Mouse (Mus musculus) urinary bladder, postnatal 0 days (tissue): ENCODE measurements around the gene Smarcd3. TPM values are rescaled to one million over a fixed set of nuclear protein-coding genes. Genes with fewer than 3 reads are reported as not detected.

Experiments used
- microRNA counts: library from miRNA; unstranded; fragments of <30 nt; microRNA quantifications from one replicate; lab custom pipeline; 2016
- microRNA-seq: library from miRNA; unstranded; fragments of <30 nt; microRNA quantifications from one replicate; pipeline ENCODE4, GENCODE M21; 2016
- polyA plus RNA-seq: library from polyadenylated mRNA; unstranded; fragments of >200 nt; fragmentation: Nextera tagmentation; extraction: Ambion mirVana; gene quantifications from 2 replicates; pipeline ENCODE4 v1.2.1, GENCODE M21; 2015

Gene Smarcd3
- 30.0 and 39.1 TPM in 2 replicates for polyA plus RNA-seq

DNA sequence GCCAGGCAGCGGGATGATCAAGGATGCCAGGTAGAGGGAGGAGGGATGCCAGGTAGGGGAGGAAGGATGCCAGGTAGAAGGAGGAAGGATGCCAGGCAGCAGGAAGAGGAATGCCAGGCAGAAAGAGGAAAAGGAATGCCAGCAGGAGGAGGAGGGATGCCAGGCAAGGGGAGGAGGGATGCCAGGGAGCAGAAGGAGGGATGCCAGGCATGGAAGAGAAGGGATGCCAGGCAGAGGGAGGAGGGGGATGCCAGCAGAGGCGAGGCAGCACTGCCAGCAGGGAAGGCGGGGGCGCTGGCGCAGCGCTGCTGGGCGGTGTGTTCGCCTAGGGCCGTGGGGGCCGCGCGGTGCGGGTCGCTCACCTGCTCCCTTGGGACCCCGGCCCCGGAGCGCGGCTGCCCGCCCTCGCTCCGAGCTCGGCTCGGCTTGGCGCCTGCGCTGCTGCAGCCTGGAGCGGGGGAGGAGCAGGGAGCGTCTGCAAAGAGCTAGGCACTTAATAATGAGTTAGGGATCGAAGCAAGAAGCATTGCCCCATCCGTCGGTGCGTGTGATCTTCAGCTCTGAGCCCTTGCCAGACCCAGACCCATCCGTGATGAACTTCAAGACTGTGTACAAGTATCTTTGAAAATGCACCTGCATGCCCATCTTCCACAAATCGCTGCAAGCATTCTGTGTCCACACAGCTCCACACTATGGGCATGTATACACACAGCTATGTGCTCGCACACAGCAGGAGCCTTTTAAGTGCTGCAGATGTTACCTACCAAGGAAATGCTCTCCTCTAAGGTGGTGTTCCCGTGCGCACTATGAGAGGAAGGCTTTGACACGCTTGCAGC is at the start of gene Smarcd3:
Gene Smarcd3 (minus strand): TSS at position 426 of the 836 bp plus-strand sequence.

DNA sequence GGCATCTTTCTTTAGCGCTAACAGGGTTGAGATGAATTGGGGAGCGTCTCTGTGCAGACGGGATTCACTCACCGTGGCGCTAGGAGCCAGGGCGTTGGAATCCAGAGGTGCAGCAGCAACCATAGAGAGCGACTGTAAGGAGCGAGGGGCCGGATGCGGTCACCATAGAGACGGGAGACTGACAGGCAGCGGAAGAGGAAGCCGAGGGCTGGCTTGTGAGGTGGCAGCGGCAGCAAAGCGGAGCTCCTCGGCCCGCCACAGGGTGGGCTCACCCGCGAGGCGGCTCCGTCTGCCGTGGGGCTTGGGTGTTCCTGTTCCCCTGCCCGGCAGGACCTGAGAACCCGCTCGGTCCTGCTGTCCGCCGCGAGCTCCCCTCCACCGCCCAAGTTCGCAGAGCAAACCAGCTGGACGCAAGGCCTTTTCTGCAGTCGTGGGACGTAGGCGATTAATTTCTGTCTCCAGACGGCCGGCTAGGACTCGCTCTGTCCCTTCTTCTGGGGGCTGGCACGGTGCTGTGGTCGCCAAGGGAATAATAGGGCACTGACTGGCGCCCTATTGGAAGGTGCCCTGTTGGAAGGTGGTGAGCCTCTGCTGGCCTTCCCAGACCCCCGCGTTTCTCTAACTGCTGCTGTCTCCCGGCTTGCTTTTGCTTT is 37.5 kb downstream of the Smarcd3 start, which contains the start of gene Chpf2:
Gene Chpf2 (plus strand): TSS at position 195 of the 653 bp plus-strand sequence.

DNA sequence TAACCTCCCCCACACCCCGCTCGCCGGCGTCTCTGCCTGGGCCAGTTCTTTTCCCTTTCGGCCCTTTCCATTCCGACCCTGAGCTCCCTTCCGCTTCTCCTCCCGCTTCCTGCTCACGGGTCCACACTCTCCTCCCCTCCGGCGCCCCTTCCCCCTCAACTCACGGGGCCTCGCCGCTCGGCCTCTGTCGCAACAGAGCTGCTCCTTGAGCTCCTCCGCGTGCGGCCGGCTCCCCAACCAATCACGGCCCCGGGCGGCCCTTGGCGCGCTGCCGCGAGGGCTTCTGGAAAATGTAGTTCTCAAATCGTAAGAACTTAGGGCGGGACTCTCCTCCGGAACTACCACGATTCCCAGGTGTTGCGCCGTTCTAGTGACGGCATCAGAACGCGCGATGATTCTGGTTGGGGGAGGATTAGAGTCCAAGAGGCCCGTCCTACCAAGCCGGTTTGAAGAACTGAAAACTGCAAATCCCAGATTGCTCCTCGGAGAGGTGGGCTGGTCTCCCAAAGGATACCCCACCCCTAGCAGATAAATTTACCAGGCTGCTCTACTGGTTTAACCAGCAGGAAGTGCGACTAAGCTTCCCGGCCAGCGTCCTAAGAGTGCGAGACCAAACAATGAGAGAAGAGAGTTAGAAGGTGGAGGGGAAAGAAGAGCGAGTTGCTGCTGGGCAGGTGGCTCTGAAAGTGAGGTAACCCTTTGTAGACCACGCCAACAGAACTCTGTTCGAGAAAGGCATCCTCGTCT is 46.9 kb downstream of the Smarcd3 start, which contains the start of gene Abcf2:
Gene Abcf2 (minus strand): TSS at position 285 of the 747 bp plus-strand sequence.

DNA sequence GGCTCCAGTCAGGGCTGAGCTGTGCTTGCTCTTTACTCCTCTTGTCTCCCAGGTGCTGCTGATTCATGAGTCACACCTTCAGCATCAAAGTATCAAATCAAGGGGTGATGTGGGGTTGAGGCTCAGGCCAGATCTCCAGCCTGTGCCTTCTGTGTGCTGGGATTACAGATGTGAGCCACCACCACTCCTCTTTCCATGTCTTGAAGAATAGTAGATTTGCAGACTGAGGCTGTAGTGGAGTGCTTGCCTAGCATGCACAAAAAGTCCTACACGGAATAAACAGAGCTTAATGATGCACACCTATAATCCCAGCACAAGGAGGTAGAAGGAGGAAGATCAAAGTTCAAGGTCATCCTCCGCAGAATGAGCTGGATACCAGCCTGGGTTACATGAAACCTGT is 67.5 kb downstream of the Smarcd3 start, which contains the start of gene 4931409K22Rik:
Gene 4931409K22Rik (minus strand): TSS at position 101 of the 400 bp plus-strand sequence.

MicroRNAs encoded within 50 kb of the gene (microRNA counts, 519-probe panel; counts per million panel counts)
- microRNA mmu-miR-671-3p (lab: Ali Mortazavi, UCI) (1,084 counts per million, percentile 5 among the panel's probes with 10 or more counts), microRNA mmu-miR-671-5p (lab: Ali Mortazavi, UCI) (not detected)

Small RNAs within 50 kb of the gene (microRNA-seq; reads per million reads assigned to microRNA genes)
- gene Mir671 = 295 reads per million, percentile 59 among the genes with 10 or more reads in this experiment

Other genes starting within 250 kb of the Smarcd3 start
- 1.0 and 1.3 TPM in 2 replicates for gene Atg9b, start 232.3 kb downstream of the Smarcd3 start, polyA plus RNA-seq
- 18.7 and 21.8 TPM in 2 replicates for gene Abcb8, start 230.7 kb downstream of the Smarcd3 start, polyA plus RNA-seq
- 0.13 TPM in 1 of 2 replicates, not detected in the other for gene Asic3, start 211.0 kb downstream of the Smarcd3 start, polyA plus RNA-seq
- 28.3 and 30.0 TPM in 2 replicates for gene Cdk5, start 200.9 kb downstream of the Smarcd3 start, polyA plus RNA-seq
- 32.6 and 35.5 TPM in 2 replicates for gene Slc4a2, start 200.6 kb downstream of the Smarcd3 start, polyA plus RNA-seq
- 83.8 and 89.2 TPM in 2 replicates for gene Fastk, start 179.1 kb downstream of the Smarcd3 start, polyA plus RNA-seq
- 12.5 and 14.3 TPM in 2 replicates for gene Tmub1, start 176.6 kb downstream of the Smarcd3 start, polyA plus RNA-seq
- 20.8 and 25.5 TPM in 2 replicates for gene Agap3, start 172.2 kb downstream of the Smarcd3 start, polyA plus RNA-seq
- 0.07 TPM in 1 of 2 replicates, not detected in the other for gene Gbx1, start 97.2 kb downstream of the Smarcd3 start, polyA plus RNA-seq
- gene Asb10, start 83.4 kb downstream of the Smarcd3 start, polyA plus RNA-seq = 0.13 and 0.15 TPM in 2 replicates
- gene 4931409K22Rik, start 67.6 kb downstream of the Smarcd3 start, polyA plus RNA-seq = not detected in 2 replicates
- gene Abcf2, start 46.9 kb downstream of the Smarcd3 start, polyA plus RNA-seq = 48.3 and 51.4 TPM in 2 replicates
- 22.6 and 22.9 TPM in 2 replicates for gene Chpf2, start 37.7 kb downstream of the Smarcd3 start, polyA plus RNA-seq
- gene Nub1, start 61.1 kb upstream of the Smarcd3 start, polyA plus RNA-seq = 24.7 and 26.9 TPM in 2 replicates
- gene Wdr86, start 106.3 kb upstream of the Smarcd3 start, polyA plus RNA-seq = 2.0 and 2.7 TPM in 2 replicates
- gene Crygn, start 133.6 kb upstream of the Smarcd3 start, polyA plus RNA-seq = 2.4 and 4.4 TPM in 2 replicates
- 321 and 393 TPM in 2 replicates for gene Rheb, start 218.2 kb upstream of the Smarcd3 start, polyA plus RNA-seq